Mouse (Mus musculus): Measurements from ENCODE around the gene Ikzf1. TPM values are rescaled to one million over a fixed set of nuclear protein-coding genes. Genes with fewer than 3 reads are reported as not detected.

The Ikzf1 gene
- total RNA-seq, 2 experiments from 2014 or later = 3.2 to 3.6 TPM

DNA sequence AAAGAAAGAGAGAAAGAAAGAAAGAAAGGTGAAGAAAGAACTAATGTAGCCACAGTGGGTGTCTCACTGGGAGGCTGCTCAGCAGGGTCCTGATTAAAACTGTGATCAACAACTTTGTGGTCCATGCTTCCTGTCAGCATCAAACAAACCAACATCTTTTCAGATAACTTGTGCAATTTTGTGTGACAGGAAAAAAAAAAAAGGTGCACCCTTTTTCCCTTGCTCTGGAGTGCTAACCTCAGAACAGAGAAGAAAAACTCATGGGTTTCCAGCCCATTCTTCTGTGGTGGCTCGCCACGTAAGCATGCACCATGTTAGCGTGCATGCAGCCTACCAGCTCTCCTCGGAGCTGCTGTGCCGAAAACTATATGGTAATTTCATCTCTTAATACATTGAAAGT lies 56.8 kb downstream of the Ikzf1 start:
- no peak for DNase-seq (ENCODE audit: extremely low spot score in 1 of 2, low spot score in 2 of 2)
- intact Hi-C loops (cut with DNase I) = no loop called here

GRCm38 (mm10) chr11:11742626-11743025 lies 57.8 kb downstream of the Ikzf1 start:
- intact Hi-C loops (cut with DNase I) = no loop called here
- DNase-seq (ENCODE audit: extremely low spot score in 1 of 2, low spot score in 2 of 2) = no peak

GRCm38 (mm10) chr11:11744222-11744621 lies 59.4 kb downstream of the Ikzf1 start:
- intact Hi-C loops (cut with DNase I) = no loop called here
- DNase-seq (ENCODE audit: extremely low spot score in 1 of 2, low spot score in 2 of 2) = no peak

GRCm38 (mm10) chr11:11751091-11751490 lies 66.3 kb downstream of the Ikzf1 start:
- intact Hi-C loops (cut with DNase I) = no loop called here
- no peak for DNase-seq (ENCODE audit: extremely low spot score in 1 of 2, low spot score in 2 of 2)

- intact Hi-C loops (cut with DNase I) = no loop called here
- DNase-seq (ENCODE audit: extremely low spot score in 1 of 2, low spot score in 2 of 2) = no peak
Measured at GRCm38 (mm10) chr11:11752859-11753258, 68.1 kb downstream of the Ikzf1 start.

- intact Hi-C loops (cut with DNase I) = no loop called here
- DNase-seq (ENCODE audit: extremely low spot score in 1 of 2, low spot score in 2 of 2) = no peak
Measured at GRCm38 (mm10) chr11:11758121-11758520, 73.3 kb downstream of the Ikzf1 start.

GRCm38 (mm10) chr11:11758883-11759282 lies 74.1 kb downstream of the Ikzf1 start:
- DNase-seq (ENCODE audit: extremely low spot score in 1 of 2, low spot score in 2 of 2) = no peak
- intact Hi-C loops (cut with DNase I) = no loop called here

DNA sequence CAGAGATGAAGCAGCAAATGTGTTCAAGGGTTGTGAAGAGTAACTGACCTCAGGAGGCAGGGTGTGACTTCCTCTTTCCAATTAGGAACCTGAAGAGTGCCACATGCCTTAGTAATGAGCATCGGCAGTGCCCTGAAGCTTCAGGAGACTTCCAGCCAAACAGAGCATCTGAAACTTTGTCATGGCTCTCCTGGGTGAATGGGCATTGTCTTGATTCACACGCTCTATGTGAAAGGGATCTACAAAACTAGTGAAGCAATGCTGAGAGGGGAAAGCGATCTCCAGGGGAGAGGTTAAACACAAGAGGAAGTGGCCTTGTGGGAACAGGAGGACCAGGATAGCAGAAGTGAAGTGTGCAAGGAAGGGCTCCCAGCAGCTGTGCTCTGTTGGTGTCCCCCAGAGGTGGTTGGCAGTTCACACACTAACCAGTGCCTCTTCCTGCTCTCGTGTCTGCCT lies 78.4 kb downstream of the Ikzf1 start:
- intact Hi-C loops (cut with DNase I) = no loop called here
- DNase-seq (ENCODE audit: extremely low spot score in 1 of 2, low spot score in 2 of 2) = no peak

- intact Hi-C loops (cut with DNase I) = no loop called here
- no peak for DNase-seq (ENCODE audit: extremely low spot score in 1 of 2, low spot score in 2 of 2)
Measured at GRCm38 (mm10) chr11:11765414-11765813, 80.6 kb downstream of the Ikzf1 start.

DNA sequence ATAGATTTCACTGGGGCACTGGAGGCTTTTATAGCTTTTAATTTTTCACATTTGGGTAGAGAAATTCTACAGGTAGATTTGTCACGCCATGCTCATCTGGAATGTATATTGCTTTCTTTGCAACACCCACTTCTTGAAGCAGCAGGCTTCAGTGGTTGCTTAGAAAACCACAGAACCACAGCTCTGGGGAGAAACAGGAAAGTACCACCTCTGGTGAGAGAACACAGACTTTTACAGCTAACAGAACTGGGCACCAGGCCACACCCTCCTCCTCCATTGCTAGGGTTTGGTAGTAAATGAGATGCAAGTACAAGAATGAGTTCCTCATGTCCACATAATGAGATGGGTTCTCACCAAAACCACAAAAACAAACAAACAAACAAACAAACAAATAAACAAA lies 81.3 kb downstream of the Ikzf1 start:
- intact Hi-C loops (cut with DNase I) = no loop called here
- no peak for DNase-seq (ENCODE audit: extremely low spot score in 1 of 2, low spot score in 2 of 2)

- intact Hi-C loops (cut with DNase I) = no loop called here
- no peak for DNase-seq (ENCODE audit: extremely low spot score in 1 of 2, low spot score in 2 of 2)
Measured at GRCm38 (mm10) chr11:11766736-11767135, 81.9 kb downstream of the Ikzf1 start.

DNA sequence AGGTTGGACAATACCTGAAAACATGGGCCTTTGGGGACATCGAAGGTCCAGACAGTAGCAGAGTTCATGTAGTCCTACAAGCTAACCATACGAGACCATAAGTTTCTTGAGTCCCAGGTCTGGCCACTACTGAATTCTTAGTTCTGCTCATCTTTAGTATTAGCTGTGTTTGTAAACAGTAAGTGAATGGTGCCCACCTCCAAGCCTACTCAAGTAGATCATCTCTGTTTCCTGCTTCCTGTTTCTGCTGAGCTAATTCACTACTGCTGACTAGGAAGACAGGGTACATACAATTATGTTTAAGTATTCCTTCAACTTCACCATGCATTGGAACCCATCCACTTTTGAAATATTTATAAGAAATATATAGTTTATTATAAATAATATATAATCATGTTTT lies 83.3 kb downstream of the Ikzf1 start:
- intact Hi-C loops (cut with DNase I) = no loop called here
- no peak for DNase-seq (ENCODE audit: extremely low spot score in 1 of 2, low spot score in 2 of 2)

DNA sequence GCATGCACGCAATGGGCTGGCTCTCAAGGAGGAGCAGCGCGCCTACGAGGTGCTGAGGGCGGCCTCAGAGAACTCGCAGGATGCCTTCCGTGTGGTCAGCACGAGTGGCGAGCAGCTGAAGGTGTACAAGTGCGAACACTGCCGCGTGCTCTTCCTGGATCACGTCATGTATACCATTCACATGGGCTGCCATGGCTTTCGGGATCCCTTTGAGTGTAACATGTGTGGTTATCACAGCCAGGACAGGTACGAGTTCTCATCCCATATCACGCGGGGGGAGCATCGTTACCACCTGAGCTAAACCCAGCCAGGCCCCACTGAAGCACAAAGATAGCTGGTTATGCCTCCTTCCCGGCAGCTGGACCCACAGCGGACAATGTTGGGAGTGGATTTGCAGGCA lies 84.5 kb downstream of the Ikzf1 start:
- no peak for DNase-seq (ENCODE audit: extremely low spot score in 1 of 2, low spot score in 2 of 2)

DNA sequence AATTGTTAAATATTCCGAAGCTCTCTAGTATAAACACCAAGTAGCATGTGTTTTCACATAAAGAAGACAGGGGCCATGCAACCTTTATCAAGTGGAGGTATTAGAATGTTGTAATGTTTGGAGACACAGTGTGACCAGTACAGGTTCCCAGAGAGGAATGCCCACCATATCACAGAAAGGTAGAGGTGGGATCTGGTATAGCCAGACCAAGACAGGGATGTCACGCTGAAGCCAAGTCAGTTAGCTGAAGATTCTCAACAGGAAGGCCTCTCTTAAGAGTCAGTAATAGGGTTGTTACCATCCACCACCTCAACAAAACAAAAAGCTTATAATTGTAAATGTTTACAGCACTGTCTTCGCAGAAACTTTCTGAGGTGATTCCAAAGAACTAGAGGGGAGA lies 85.9 kb downstream of the Ikzf1 start:
- no peak for DNase-seq (ENCODE audit: extremely low spot score in 1 of 2, low spot score in 2 of 2)
- intact Hi-C loops (cut with DNase I) = no loop called here

More for the DNA sequence above, 84.5 kb downstream of the Ikzf1 start:
- intact Hi-C loops (cut with DNase I) = no loop called here

DNA sequence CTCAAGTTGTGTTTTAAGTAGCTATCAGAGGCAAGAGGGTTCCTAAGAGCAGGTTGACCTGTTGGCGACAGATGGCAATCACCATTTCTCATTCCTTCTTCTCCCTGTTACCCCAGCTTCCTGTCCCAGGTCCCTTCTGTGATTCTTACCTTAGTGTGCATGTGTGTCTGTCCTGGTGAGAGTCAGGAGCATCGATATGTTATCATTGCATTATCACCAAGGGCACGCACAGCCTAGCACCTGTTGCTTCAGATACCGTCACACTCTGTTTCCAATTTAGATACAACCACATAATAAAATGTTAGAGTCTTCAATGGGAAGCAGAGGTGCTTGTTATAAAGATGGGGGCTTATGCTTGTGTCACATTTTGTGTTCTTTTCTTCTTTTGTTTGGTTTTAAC lies 87.4 kb downstream of the Ikzf1 start:
- intact Hi-C loops (cut with DNase I) = no loop called here
- DNase-seq (ENCODE audit: extremely low spot score in 1 of 2, low spot score in 2 of 2) = no peak

DNA sequence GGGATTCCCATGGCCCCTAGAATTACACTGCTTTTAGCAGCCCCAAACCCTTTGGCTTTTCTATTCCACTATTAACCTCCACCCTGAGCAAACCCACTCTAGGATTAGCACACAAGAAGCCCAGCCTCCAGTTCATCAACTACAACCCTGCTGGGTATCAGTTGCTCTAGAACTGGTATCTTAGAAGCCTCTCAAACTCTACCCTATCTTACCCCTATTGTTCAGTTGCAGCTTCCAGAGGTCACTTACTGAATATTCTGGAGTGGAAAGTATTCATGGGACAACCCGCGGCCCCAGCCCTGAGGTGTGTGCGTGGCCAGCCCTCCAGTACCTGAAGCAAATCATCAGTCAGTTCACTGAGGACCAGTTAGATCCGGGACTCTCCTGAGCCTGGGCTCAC lies 89.6 kb downstream of the Ikzf1 start:
- DNase-seq (ENCODE audit: extremely low spot score in 1 of 2, low spot score in 2 of 2) = no peak
- intact Hi-C loops (cut with DNase I) = no loop called here

DNA sequence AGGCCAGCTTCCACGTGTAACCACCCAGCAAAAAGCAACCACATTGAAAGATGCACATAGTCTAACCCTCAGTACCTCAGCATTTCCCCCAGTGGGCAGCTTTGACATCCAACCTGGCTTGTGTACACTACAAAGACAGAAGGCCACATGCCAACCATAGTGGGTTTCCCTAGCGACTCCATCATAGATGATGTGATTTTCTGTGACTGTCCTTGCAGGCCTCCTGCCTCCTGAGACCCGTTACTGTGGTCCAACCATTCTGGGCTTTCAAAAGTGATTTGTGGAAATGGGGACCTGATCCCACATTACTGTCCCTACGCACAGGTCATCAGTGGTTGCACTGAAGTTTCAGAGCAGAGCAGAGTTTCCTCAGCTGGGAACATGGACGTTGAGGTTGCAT lies 90.1 kb downstream of the Ikzf1 start:
- intact Hi-C loops (cut with DNase I) = no loop called here
- DNase-seq (ENCODE audit: extremely low spot score in 1 of 2, low spot score in 2 of 2) = no peak

GRCm38 (mm10) chr11:11776071-11776821 lies 91.4 kb downstream of the Ikzf1 start:
- no peak for DNase-seq (ENCODE audit: extremely low spot score in 1 of 2, low spot score in 2 of 2)
- intact Hi-C loops (cut with DNase I) = no loop called here

DNA sequence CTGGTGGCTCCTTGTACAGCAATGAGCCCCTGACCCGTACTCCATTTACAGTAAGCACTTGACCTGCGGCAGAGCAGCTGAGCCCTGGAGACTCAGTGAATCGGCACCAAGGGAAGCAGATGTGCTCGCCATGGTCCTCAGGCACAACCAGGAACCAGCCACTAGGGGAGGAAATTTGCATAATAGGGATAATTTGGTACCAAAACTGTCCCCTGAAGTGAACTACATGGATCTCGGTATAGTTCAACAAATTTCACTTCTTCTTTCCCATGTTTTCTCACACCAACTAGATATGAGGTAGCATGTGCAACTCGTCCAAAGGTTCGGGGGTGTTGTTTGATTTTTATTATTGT lies 92.0 kb downstream of the Ikzf1 start:
- no peak for DNase-seq (ENCODE audit: extremely low spot score in 1 of 2, low spot score in 2 of 2)
- intact Hi-C loops (cut with DNase I) = no loop called here

DNA sequence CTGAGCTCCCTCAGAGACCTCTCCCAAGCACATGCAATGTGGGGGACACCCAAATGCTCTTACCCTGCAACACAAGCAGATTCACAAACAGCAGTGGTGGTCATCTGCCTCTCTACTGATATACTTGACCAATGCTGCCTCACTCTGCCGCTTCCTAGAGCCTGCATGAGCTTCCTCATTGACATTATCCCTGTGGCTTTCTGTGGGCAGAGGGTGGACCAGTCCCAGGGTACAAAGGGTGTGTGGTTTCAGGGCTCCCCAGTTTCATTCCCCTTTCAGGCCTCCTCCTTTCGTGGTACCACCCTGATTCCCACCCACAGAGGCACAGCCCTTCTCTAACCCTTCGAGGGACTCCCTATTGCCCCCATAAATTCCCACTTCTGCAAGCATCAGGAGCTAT lies 92.4 kb downstream of the Ikzf1 start:
- intact Hi-C loops (cut with DNase I) = no loop called here
- DNase-seq (ENCODE audit: extremely low spot score in 1 of 2, low spot score in 2 of 2) = no peak

- intact Hi-C loops (cut with DNase I) = no loop called here
- no peak for DNase-seq (ENCODE audit: extremely low spot score in 1 of 2, low spot score in 2 of 2)
Measured at GRCm38 (mm10) chr11:11777796-11778195, 93.0 kb downstream of the Ikzf1 start.
